Mouse (Mus musculus): ENCODE data around the gene Prpf18. TPM values are rescaled to one million over a fixed set of nuclear protein-coding genes. Genes with fewer than 3 reads are reported as not detected.

The Prpf18 gene
- polyA plus RNA-seq, 1 experiment: 22.9 TPM

DNA sequence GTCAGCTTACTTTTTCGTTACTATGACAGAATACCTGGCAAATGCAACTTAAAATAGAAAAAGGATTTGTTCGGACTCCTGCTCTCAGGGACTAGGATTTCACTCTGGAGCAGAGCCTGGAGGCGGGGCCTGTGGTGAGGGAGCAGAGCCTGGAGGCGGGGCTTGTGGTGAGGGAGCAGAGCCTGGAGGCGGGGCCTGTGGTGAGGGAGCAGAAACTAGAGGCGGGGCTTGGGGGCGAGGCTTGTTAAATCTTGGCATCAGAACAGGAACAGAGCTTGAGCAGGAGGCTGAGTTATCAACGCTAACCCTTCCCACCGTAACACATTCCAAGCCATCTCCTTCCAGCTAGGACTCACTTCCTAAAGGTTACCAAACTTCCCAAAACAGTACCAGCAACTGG is 58.5 kb downstream of the Prpf18 start:
- 21% methylated on average over 9 of the region's 9 CpGs for WGBS
- H3K27ac ChIP-seq (ENCODE audit: control insufficient read depth, insufficient read depth, low read depth, low read length, poor library complexity): no peak overlapping the region
- H3K4me3 ChIP-seq (replicated peaks; ENCODE audit: control insufficient read depth, low read depth, low read length): no peak overlapping the region
- TF ChIP-seq POLR2A (IDR thresholded peaks at IDR 0.05; ENCODE audit: borderline replicate concordance, control insufficient read depth, low read depth, low read length) (no peak), CTCF (IDR thresholded peaks at IDR 0.05; ENCODE audit: control insufficient read depth, insufficient read depth, low read length) (no peak)
- no peaks in the 10 kb centered on the region for H3K4me1 ChIP-seq (ENCODE audit: control insufficient read depth, insufficient read depth, low read length)

DNA sequence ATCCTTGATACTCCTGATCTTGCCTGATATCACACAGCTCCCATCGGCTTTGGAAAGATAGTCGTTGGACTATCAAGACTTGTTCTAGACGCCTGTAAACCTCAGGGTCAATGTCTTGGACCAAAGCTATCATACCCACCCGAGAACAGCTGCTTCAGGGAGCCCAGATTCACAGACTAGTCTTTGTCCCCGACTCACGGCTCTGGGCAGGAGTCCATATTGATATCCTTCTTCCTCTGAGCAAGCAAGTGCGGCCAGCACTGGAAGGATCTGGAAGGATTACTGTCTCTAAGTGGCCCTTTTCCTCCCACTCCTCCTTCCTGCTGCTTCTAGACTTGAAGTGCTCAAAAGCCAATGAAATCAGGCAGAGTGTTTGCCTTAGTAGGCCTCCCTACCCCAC is 59.2 kb downstream of the Prpf18 start:
- no peak overlapping the region for H3K27ac ChIP-seq (ENCODE audit: control insufficient read depth, insufficient read depth, low read depth, low read length, poor library complexity)
- WGBS: 85% methylated on average over 7 of the region's 7 CpGs
- no peaks in the 10 kb centered on the region for H3K4me1 ChIP-seq (ENCODE audit: control insufficient read depth, insufficient read depth, low read length)
- H3K4me3 ChIP-seq (replicated peaks; ENCODE audit: control insufficient read depth, low read depth, low read length): no peak overlapping the region
- TF ChIP-seq POLR2A (IDR thresholded peaks at IDR 0.05; ENCODE audit: borderline replicate concordance, control insufficient read depth, low read depth, low read length) (no peak), CTCF (IDR thresholded peaks at IDR 0.05; ENCODE audit: control insufficient read depth, insufficient read depth, low read length) (no peak)

DNA sequence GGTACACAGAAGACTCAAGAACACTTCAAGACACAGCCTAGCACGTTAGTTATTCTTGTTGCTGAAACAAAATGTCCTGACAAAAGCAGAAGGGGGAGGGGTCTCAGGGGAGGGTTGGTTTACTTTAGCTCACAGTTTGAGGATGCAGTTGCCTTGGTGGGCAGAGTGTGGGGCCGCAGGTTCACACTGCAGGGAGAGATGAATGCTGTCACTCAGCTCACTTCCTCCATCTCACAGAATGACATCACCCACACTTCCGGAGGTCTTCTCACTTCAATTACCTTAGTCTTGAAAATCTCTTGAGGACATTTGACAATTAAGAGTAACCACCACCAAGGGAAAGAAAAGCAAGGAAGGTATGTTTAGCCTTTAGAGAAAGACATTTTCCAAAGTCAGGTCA is 60.3 kb downstream of the Prpf18 start:
- Histone ChIP-seq H3K4me1 (ENCODE audit: control insufficient read depth, insufficient read depth, low read length) (no peaks in the 10 kb centered on the region), H3K27ac (ENCODE audit: control insufficient read depth, insufficient read depth, low read depth, low read length, poor library complexity) (no peak overlapping the region), H3K4me3 (replicated peaks; ENCODE audit: control insufficient read depth, low read depth, low read length) (no peak overlapping the region)
- 52% methylated on average over 3 of the region's 3 CpGs for WGBS
- TF ChIP-seq CTCF (IDR thresholded peaks at IDR 0.05; ENCODE audit: control insufficient read depth, insufficient read depth, low read length): no peak
- no peak for TF ChIP-seq POLR2A (IDR thresholded peaks at IDR 0.05; ENCODE audit: borderline replicate concordance, control insufficient read depth, low read depth, low read length)

DNA sequence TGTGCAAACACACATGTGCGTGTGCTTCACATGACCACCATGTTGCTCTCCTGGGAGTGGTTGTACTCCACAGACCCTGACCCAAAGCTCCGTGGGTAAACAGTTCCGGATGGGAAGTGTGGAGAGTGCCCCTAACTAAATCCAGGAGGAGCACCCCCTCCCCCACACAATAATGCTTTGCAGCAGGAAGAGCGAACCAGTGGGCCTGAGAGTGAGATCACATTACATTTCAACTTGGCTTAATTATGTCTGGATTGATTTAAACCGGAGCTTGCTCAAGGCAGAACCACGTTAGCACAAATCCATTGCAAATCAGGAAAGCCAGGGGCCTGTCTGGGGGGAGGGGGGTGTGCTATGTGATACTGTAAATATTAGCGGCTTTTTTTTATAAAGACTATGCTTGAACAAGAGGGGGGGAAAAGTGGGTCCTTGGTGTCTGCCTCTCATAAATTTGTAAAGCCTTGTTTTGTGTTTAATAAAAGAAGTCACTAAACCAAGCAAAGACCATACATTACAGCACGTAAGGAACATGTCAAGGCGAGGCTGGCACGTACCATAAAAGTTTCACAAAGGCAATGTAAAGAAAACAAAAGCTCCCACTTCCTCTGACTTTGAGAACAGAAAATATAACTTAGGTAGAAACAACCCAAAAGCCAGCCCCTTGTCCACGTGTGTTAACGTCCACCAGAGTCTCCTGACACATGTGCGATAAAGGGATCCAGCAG is 64.1 kb downstream of the Prpf18 start:
- 93% methylated on average over 13 of the region's 13 CpGs for WGBS
- no peak for TF ChIP-seq CTCF (IDR thresholded peaks at IDR 0.05; ENCODE audit: control insufficient read depth, insufficient read depth, low read length)
- no peak for TF ChIP-seq POLR2A (IDR thresholded peaks at IDR 0.05; ENCODE audit: borderline replicate concordance, control insufficient read depth, low read depth, low read length)
- Histone ChIP-seq H3K27ac (ENCODE audit: control insufficient read depth, insufficient read depth, low read depth, low read length, poor library complexity) (no peak overlapping the region), H3K4me1 (ENCODE audit: control insufficient read depth, insufficient read depth, low read length) (no peaks in the 10 kb centered on the region), H3K4me3 (replicated peaks; ENCODE audit: control insufficient read depth, low read depth, low read length) (no peak overlapping the region)

DNA sequence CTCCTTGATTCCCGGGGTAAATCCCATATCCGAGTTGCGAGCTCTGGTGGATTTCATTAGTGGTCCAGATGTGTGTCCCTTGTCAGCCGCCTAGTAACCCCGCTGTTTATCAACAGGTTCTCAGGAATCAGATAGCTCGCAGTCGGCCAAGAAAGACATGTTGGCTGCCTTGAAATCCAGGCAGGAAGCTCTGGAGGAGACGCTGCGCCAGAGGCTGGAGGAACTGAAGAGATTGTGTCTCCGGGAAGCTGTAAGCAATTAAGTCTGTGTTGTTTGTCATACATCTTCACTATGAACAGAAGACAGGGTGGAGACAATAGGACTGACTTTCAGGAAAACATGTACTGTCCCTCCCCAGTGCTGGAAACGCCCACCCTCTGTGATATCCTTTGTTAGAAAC is 65.7 kb downstream of the Prpf18 start:
- WGBS: 87% methylated on average over 11 of the region's 11 CpGs
- TF ChIP-seq CTCF (IDR thresholded peaks at IDR 0.05; ENCODE audit: control insufficient read depth, insufficient read depth, low read length) (no peak), POLR2A (IDR thresholded peaks at IDR 0.05; ENCODE audit: borderline replicate concordance, control insufficient read depth, low read depth, low read length) (no peak)
- Histone ChIP-seq H3K4me1 (ENCODE audit: control insufficient read depth, insufficient read depth, low read length) (no peaks in the 10 kb centered on the region), H3K27ac (ENCODE audit: control insufficient read depth, insufficient read depth, low read depth, low read length, poor library complexity) (no peak overlapping the region), H3K4me3 (replicated peaks; ENCODE audit: control insufficient read depth, low read depth, low read length) (no peak overlapping the region)

DNA sequence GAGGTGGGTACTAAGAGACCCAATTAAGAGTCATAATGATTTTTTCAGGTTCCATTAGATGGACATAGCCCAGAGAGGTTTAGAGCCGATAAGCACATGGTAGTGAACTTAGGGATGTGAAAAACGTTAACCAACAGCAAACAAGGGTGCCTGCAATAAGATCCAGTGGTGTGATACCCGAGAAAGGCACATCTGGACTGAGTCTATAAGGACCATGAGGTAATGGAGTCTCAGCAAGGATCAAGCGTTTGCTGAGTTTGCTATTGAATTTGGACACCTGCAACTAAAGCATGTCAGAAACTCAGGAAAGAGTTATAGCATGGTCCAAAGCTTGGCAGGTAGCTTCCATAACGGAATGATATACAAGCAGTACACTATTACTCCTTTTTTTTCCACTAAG is 67.7 kb downstream of the Prpf18 start:
- WGBS: 84% methylated on average over 5 of the region's 5 CpGs
- Histone ChIP-seq H3K27ac (ENCODE audit: control insufficient read depth, insufficient read depth, low read depth, low read length, poor library complexity) (no peak overlapping the region), H3K4me3 (replicated peaks; ENCODE audit: control insufficient read depth, low read depth, low read length) (no peak overlapping the region), H3K4me1 (ENCODE audit: control insufficient read depth, insufficient read depth, low read length) (no peaks in the 10 kb centered on the region)
- TF ChIP-seq CTCF (IDR thresholded peaks at IDR 0.05; ENCODE audit: control insufficient read depth, insufficient read depth, low read length) (no peak), POLR2A (IDR thresholded peaks at IDR 0.05; ENCODE audit: borderline replicate concordance, control insufficient read depth, low read depth, low read length) (no peak)

DNA sequence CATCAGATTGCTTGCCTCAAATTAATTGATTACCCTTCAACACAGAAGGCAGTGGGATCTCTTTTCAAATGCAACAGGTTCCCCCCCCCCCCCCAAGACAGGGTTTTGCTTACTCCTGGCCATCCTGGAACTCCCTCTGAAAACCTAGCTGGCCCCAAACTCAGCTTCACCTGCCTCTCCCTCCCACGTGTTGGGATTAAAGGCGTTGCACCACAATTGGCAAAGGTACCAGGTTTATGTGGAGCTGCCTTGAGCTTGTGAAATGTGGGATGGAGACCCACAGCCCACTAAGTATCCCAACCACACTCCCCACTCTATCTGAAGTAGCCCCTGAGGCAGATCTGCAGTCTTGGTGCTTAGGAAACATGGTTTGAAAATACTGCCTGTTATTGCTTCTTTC is 69.0 kb downstream of the Prpf18 start:
- Histone ChIP-seq H3K27ac (ENCODE audit: control insufficient read depth, insufficient read depth, low read depth, low read length, poor library complexity) (no peak overlapping the region), H3K4me1 (ENCODE audit: control insufficient read depth, insufficient read depth, low read length) (no peaks in the 10 kb centered on the region), H3K4me3 (replicated peaks; ENCODE audit: control insufficient read depth, low read depth, low read length) (no peak overlapping the region)
- TF ChIP-seq POLR2A (IDR thresholded peaks at IDR 0.05; ENCODE audit: borderline replicate concordance, control insufficient read depth, low read depth, low read length) (no peak), CTCF (IDR thresholded peaks at IDR 0.05; ENCODE audit: control insufficient read depth, insufficient read depth, low read length) (no peak)
- WGBS: 81% methylated on average over 2 of the region's 2 CpGs

DNA sequence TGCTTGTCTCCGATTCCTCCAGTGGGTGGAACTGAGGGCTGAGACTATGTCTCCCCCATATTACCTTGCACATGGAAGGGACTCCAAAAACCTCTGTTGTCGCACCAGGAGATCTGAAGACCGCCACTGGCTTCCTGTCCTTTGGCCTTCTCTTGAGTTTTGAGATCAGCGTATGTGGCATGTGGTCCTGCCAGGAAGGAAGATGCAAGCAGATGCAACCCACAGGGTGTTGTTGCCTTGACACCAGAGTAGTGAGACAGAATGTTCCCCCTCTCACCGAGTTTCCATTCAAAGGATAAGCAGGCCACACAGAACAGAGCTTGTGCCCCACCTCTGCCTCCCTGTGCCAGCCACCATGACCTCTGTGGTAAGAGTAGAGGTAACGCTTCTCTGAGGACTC is 71.2 kb downstream of the Prpf18 start:
- 34% methylated on average over 6 of the region's 6 CpGs for WGBS
- TF ChIP-seq CTCF (IDR thresholded peaks at IDR 0.05; ENCODE audit: control insufficient read depth, insufficient read depth, low read length): no peak
- TF ChIP-seq POLR2A (IDR thresholded peaks at IDR 0.05; ENCODE audit: borderline replicate concordance, control insufficient read depth, low read depth, low read length): no peak
- Histone ChIP-seq H3K4me1 (ENCODE audit: control insufficient read depth, insufficient read depth, low read length) (no peaks in the 10 kb centered on the region), H3K27ac (ENCODE audit: control insufficient read depth, insufficient read depth, low read depth, low read length, poor library complexity) (no peak overlapping the region), H3K4me3 (replicated peaks; ENCODE audit: control insufficient read depth, low read depth, low read length) (no peak overlapping the region)
